Mouse (Mus musculus) kidney, postnatal 25 days (tissue): ENCODE measurements around the gene Slc22a29.
"Not testable (repeated sequence)": the region's sequence is repeated elsewhere in the genome, so short reads cannot be mapped to it uniquely, and the experiment has no call there.

Source experiments
- DNase-seq, 2 experiments: peaks; one replicate each; pipeline ENCODE4 v3.0.0; 2021; ENCODE audit warnings: mixed read lengths in 2 of 2

The Slc22a29 gene

GRCm38 (mm10) chr19:8218800-8219199 is at the start of gene Slc22a29:
Slc22a29 (minus strand) TSS chr19:8218900.
- no peak for DNase-seq

GRCm38 (mm10) chr19:8265324-8265723 is 46.6 kb upstream of the Slc22a29 start:
- no peak for DNase-seq

- DNase-seq, result no peak
Measured at GRCm38 (mm10) chr19:8252705-8253037, 34.0 kb upstream of the Slc22a29 start.

- DNase-seq, result peak; percentile 65 to 88
Measured at GRCm38 (mm10) chr19:8251896-8252704, 33.4 kb upstream of the Slc22a29 start.

- no peak for DNase-seq
Measured at GRCm38 (mm10) chr19:8228916-8229315, 10.2 kb upstream of the Slc22a29 start.

GRCm38 (mm10) chr19:8148787-8149523 is 69.7 kb downstream of the Slc22a29 start:
- no peak for DNase-seq

GRCm38 (mm10) chr19:8142716-8143115 is 76.0 kb downstream of the Slc22a29 start:
- not testable (repeated sequence) for DNase-seq

GRCm38 (mm10) chr19:8134127-8134841 is 84.4 kb downstream of the Slc22a29 start:
- DNase-seq, result not testable (repeated sequence)

- not testable (repeated sequence) for DNase-seq
Measured at GRCm38 (mm10) chr19:8131881-8132280, 86.8 kb downstream of the Slc22a29 start, which contains the start of gene Slc22a28. Slc22a28 (minus strand) TSS chr19:8131982.
